Mouse (Mus musculus) thymus, adult 2 months (tissue): Measurements from ENCODE around the gene Gas2l1.

Experiments used
- CTCF ChIP-seq: fragments of 200-500 bp; IDR thresholded peaks from 2 replicates; pipeline ENCODE4 v1.5.1; 2012; ENCODE audit warnings: mild to moderate bottlenecking, control low read depth, low read length, moderate library complexity, borderline replicate concordance; ENCODE audit not compliant: control insufficient read depth, poor library complexity, insufficient read depth; ENCODE audit errors: extremely low read depth
- POLR2A ChIP-seq: fragments of 200-500 bp; IDR thresholded peaks from 2 replicates; pipeline ENCODE4 v1.6.1; 2012; ENCODE audit warnings: mild to moderate bottlenecking, low read length, control low read depth, moderate library complexity; ENCODE audit not compliant: control insufficient read depth, poor library complexity, insufficient read depth; ENCODE audit errors: extremely low read depth

DNA sequence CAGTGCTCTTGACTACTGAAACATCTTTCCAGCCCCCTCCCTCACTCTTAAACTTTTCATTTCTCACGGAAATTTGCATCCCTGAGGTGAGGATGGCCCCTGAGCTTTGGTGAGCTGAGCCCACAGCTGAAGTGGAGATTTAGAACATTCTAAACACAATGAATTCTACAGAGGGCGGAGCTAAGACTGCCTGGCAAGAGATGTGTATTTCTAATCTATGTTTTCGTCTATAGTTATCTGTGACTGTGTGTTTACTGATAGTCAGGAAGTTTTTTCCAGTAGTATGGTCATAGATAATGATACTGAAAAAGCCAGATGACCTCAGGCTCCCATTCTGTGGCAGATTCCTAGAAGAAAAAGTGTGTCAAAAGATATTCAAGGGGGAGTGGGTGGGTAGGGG, 56.3 kb downstream of the Gas2l1 start:
- TF ChIP-seq POLR2A (no peak), CTCF (no peak)
